Mouse (Mus musculus) MEL (cell line): ENCODE measurements around the gene Ptprk.

Source experiments
- CTCF ChIP-seq, 3 experiments: IDR thresholded peaks in 2 of 3; conservative IDR thresholded peaks in 1 of 3; 2 replicates each; pipeline ENCODE4 v1.5.1; 2011 to 2012; ENCODE audit warnings: low read length in 3 of 3, low read depth in 2 of 3, mild to moderate bottlenecking in 2 of 3, improper control_type of control experiment in 1 of 3, inconsistent platforms in 1 of 3, mixed read lengths in 1 of 3, moderate library complexity in 1 of 3; ENCODE audit not compliant: control insufficient read depth in 1 of 3, insufficient read depth in 1 of 3, poor library complexity in 1 of 3, severe bottlenecking in 1 of 3
- EP300 ChIP-seq, 2 experiments: IDR thresholded peaks; 2 replicates each; pipeline ENCODE4 v1.6.1; 2011; ENCODE audit warnings: improper control_type of control experiment in 2 of 2, low read length in 2 of 2, low read depth in 1 of 2, mild to moderate bottlenecking in 1 of 2
- ETS1 ChIP-seq: IDR thresholded peaks from 2 replicates; pipeline ENCODE4 v1.6.1; 2012; ENCODE audit warnings: low read depth, mild to moderate bottlenecking, inconsistent platforms, low read length, improper control_type of control experiment, moderate library complexity
- POLR2A ChIP-seq, 2 experiments: IDR thresholded peaks; 2 replicates each; pipeline ENCODE4 v1.6.1; 2011 to 2012; ENCODE audit warnings: low read length in 2 of 2, mild to moderate bottlenecking in 2 of 2, control low read depth in 1 of 2, improper control_type of control experiment in 1 of 2, low read depth in 1 of 2, moderate library complexity in 1 of 2; ENCODE audit not compliant: control insufficient read depth in 1 of 2, insufficient read depth in 1 of 2, poor library complexity in 1 of 2
- ZKSCAN1 ChIP-seq: IDR thresholded peaks from 2 replicates; pipeline ENCODE4 v1.6.1; 2012; ENCODE audit warnings: low read depth, mild to moderate bottlenecking, inconsistent platforms, low read length, improper control_type of control experiment, moderate library complexity

GRCm38 (mm10) chr10:28588401-28588800, 513.8 kb downstream of the Ptprk start:
- no peak for TF ChIP-seq EP300 (IDR thresholded peaks at IDR 0.05; ENCODE audit: low read depth in 1 of 2, low read length in 2 of 2)
- no peak for TF ChIP-seq POLR2A (IDR thresholded peaks at IDR 0.05; ENCODE audit: control insufficient read depth in 1 of 2, insufficient read depth in 1 of 2, low read depth in 1 of 2, low read length in 2 of 2, poor library complexity in 1 of 2)
- TF ChIP-seq ZKSCAN1, result no peak
- no peak for TF ChIP-seq ETS1
- TF ChIP-seq CTCF (IDR thresholded peaks at IDR 0.05 in 2 of 3, conservative IDR thresholded peaks at IDR 0.05 in 1 of 3; ENCODE audit: control insufficient read depth in 1 of 3, insufficient read depth in 1 of 3, low read depth in 2 of 3, low read length in 3 of 3, poor library complexity in 1 of 3, severe bottlenecking in 1 of 3), result no peak
